Mouse (Mus musculus): Measurements from ENCODE around the gene Ccdc175.

GRCm38 (mm10) chr12:72234151-72234550 lies 49.3 kb upstream of the Ccdc175 start:
- TF ChIP-seq CTCF (IDR thresholded peaks at IDR 0.05; ENCODE audit: low read depth, low read length) (no peak), GATA2 (IDR thresholded peaks at IDR 0.05; ENCODE audit: borderline replicate concordance, low read depth, low read length) (no peak), GATA1 (IDR thresholded peaks at IDR 0.05; ENCODE audit: borderline replicate concordance, low read length) (no peak)

Measured in G1E (cell line).